Comparison of ENCODE assay signal across 29 mouse cellular contexts in the genomic region with DNA sequence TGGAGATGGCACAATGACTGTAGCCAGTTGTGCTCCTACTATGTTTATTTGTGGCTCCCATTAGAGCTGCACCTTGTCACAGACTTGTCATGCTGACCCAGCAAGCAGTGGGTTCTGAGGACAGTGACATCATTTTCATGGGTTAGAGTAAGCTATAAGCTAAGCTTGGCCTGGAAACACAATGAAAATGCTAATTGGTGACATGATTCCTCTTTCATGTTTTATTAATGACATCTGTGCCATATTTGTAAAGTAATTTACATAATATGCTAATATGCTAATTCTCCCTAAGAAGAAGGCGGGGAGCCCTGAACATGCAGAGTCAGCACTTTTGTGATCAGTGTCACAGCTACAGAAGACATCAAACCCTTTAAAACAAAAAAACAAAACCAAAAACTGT.
A peak's percentile ranks its signal among the peaks of the same experiment; 100 is the strongest.
DNase-seq lines count a peak whose midpoint lies in the region; ATAC-seq lines count a peak whose summit lies in the region.
"Had no signal": no experiment of that assay in that cellular context is flagged by ENCODE, and none has a peak within 500 bp of the region (broad histone marks: within the 10 kb centered on the region; RNA-seq: fewer than 3 reads in every experiment).

No protein-coding gene starts in this region.

- no peaks in the 10 kb centered on the region for H3K4me1 ChIP-seq in hindbrain, embryonic 12.5 days
- no peaks in the 10 kb centered on the region for H3K4me1 ChIP-seq in hindbrain, embryonic 16.5 days (ENCODE audit: control insufficient read depth, insufficient read depth, low read depth, low read length)
- H3K4me1 ChIP-seq in forebrain, embryonic 15.5 days: peaks cover 4% of the 10 kb centered on the region; the same call in 1 of the 2 replicates
- H3K4me1 ChIP-seq in midbrain, embryonic 16.5 days (ENCODE audit: control insufficient read depth, insufficient read depth, low read length): no peaks in the 10 kb centered on the region; the same call in 1 of the 2 replicates
- H3K4me1 ChIP-seq: limb, embryonic 10.5 days; limb, embryonic 15.5 days; liver, embryonic 13.5 days had no signal

- peak; percentile 60 for DNase-seq in retina, postnatal 1 day
- no peak for DNase-seq in retina, embryonic 14.5 days (ENCODE audit: low spot score)
- DNase-seq in adrenal gland, adult (ENCODE audit: inconsistent age in 2 of 2, low spot score in 1 of 2): no peak
- no peak for DNase-seq in adrenal gland, postnatal 4 days (ENCODE audit: low spot score in 2 of 2)
- DNase-seq: adrenal gland, postnatal 10 days; cerebellum, adult 11-12 months; cerebellum, postnatal 10 days; gastrocnemius, postnatal 25 days; heart, adult 11 months; kidney, adult 8-10 months; kidney, postnatal 10 days; liver, embryonic 13.5 days; lung, adult 18-20 months; lung, postnatal 4 days; right cerebral cortex, postnatal 4 days; thymus, adult 2 months; thymus, postnatal 4 days had no signal

- H3K27me3 ChIP-seq in hindbrain, embryonic 12.5 days: 0 out of 2 replicates have a peak, but pooled peaks cover 3% of the 10 kb centered on the region
- no peaks in the 10 kb centered on the region for H3K27me3 ChIP-seq in hindbrain, embryonic 16.5 days (replicated peaks; ENCODE audit: control insufficient read depth, insufficient read depth, low read length)
- H3K27me3 ChIP-seq in forebrain, embryonic 15.5 days: no peaks in the 10 kb centered on the region
- no peaks in the 10 kb centered on the region for H3K27me3 ChIP-seq in midbrain, embryonic 16.5 days (ENCODE audit: control insufficient read depth, insufficient read depth, low read depth, low read length)
- H3K27me3 ChIP-seq: limb, embryonic 15.5 days; liver, embryonic 13.5 days had no signal

- WGBS in hindbrain, embryonic 12.5 days: 56% methylated on average over 1 of the region's 1 CpGs
- WGBS in hindbrain, embryonic 16.5 days: 35% methylated on average over 1 of the region's 1 CpGs
- WGBS in forebrain, embryonic 15.5 days: 44% methylated on average over 1 of the region's 1 CpGs
- 50% methylated on average over 1 of the region's 1 CpGs for WGBS in midbrain, embryonic 16.5 days

- H3K9ac ChIP-seq in hindbrain, embryonic 12.5 days: no peak overlapping the region
- H3K9ac ChIP-seq in hindbrain, embryonic 16.5 days (ENCODE audit: low read depth, low read length): no peak overlapping the region
- H3K9ac ChIP-seq in forebrain, embryonic 15.5 days (replicated peaks): no peak overlapping the region
- no peak overlapping the region for H3K9ac ChIP-seq in midbrain, embryonic 16.5 days (ENCODE audit: low read depth, low read length)
- H3K9ac ChIP-seq: heart, embryonic 15.5 days; limb, embryonic 15.5 days; liver, embryonic 13.5 days had no signal

- no peak overlapping the region for H3K27ac ChIP-seq in hindbrain, embryonic 12.5 days
- H3K27ac ChIP-seq in hindbrain, embryonic 16.5 days (ENCODE audit: low read depth, low read length): no peak overlapping the region
- H3K27ac ChIP-seq in forebrain, embryonic 15.5 days (replicated peaks): no peak overlapping the region
- H3K27ac ChIP-seq in midbrain, embryonic 16.5 days (ENCODE audit: low read length): no peak overlapping the region
- H3K27ac ChIP-seq: heart, embryonic 10.5 days; heart, embryonic 15.5 days; limb, embryonic 10.5 days; limb, embryonic 15.5 days; liver, embryonic 13.5 days had no signal

- no peak overlapping the region for H3K4me3 ChIP-seq in hindbrain, embryonic 12.5 days
- no peak overlapping the region for H3K4me3 ChIP-seq in hindbrain, embryonic 16.5 days (ENCODE audit: low read length)
- H3K4me3 ChIP-seq in forebrain, embryonic 15.5 days: no peak overlapping the region
- H3K4me3 ChIP-seq in midbrain, embryonic 16.5 days (ENCODE audit: low read depth, low read length): no peak overlapping the region
- H3K4me3 ChIP-seq: erythroblast, embryonic 14.5 days; heart, embryonic 10.5 days; heart, embryonic 15.5 days; limb, embryonic 10.5 days; limb, embryonic 15.5 days; liver, embryonic 13.5 days had no signal

- no peaks in the 10 kb centered on the region for H3K9me3 ChIP-seq in hindbrain, embryonic 12.5 days (replicated peaks)
- no peaks in the 10 kb centered on the region for H3K9me3 ChIP-seq in hindbrain, embryonic 16.5 days (ENCODE audit: control insufficient read depth, low read length)
- H3K9me3 ChIP-seq in forebrain, embryonic 15.5 days: no peaks in the 10 kb centered on the region
- no peaks in the 10 kb centered on the region for H3K9me3 ChIP-seq in midbrain, embryonic 16.5 days (replicated peaks; ENCODE audit: control insufficient read depth, low read length, poor library complexity, severe bottlenecking)
- H3K9me3 ChIP-seq: heart, embryonic 10.5 days; heart, embryonic 15.5 days; limb, embryonic 10.5 days; limb, embryonic 15.5 days; liver, embryonic 13.5 days had no signal

- ATAC-seq in hindbrain, embryonic 12.5 days (ENCODE audit: low FRiP score): peak; percentile 63
- no peak for ATAC-seq in hindbrain, embryonic 16.5 days
- ATAC-seq in forebrain, embryonic 15.5 days (replicated peaks): peak; percentile 64; the same call in 1 of the 2 replicates
- ATAC-seq in midbrain, embryonic 16.5 days: 0 out of 2 replicates have a peak, but pooled peaks have one; percentile 48
- ATAC-seq: CD4-positive, CD25-positive, alpha-beta regulatory T cell, adult 4 months; intestine, embryonic 16.5 days; lung, postnatal 0 days had no signal

- no peak overlapping the region for H3K4me2 ChIP-seq in hindbrain, embryonic 12.5 days (replicated peaks)
- H3K4me2 ChIP-seq in hindbrain, embryonic 16.5 days (ENCODE audit: low read length): no peak overlapping the region
- no peak overlapping the region for H3K4me2 ChIP-seq in forebrain, embryonic 15.5 days (replicated peaks)
- no peak overlapping the region for H3K4me2 ChIP-seq in midbrain, embryonic 16.5 days (ENCODE audit: low read length)
- H3K4me2 ChIP-seq: heart, embryonic 15.5 days; limb, embryonic 15.5 days; liver, embryonic 13.5 days had no signal

- no peaks in the 10 kb centered on the region for H3K36me3 ChIP-seq in hindbrain, embryonic 12.5 days
- no peaks in the 10 kb centered on the region for H3K36me3 ChIP-seq in hindbrain, embryonic 16.5 days (ENCODE audit: control insufficient read depth, insufficient read depth, low read length)
- no peaks in the 10 kb centered on the region for H3K36me3 ChIP-seq in forebrain, embryonic 15.5 days
- H3K36me3 ChIP-seq in midbrain, embryonic 16.5 days (ENCODE audit: control insufficient read depth, insufficient read depth, low read length): no peaks in the 10 kb centered on the region
- H3K36me3 ChIP-seq: heart, embryonic 10.5 days; heart, embryonic 15.5 days; limb, embryonic 10.5 days; limb, embryonic 15.5 days; liver, embryonic 13.5 days had no signal
